In the genomic region with DNA sequence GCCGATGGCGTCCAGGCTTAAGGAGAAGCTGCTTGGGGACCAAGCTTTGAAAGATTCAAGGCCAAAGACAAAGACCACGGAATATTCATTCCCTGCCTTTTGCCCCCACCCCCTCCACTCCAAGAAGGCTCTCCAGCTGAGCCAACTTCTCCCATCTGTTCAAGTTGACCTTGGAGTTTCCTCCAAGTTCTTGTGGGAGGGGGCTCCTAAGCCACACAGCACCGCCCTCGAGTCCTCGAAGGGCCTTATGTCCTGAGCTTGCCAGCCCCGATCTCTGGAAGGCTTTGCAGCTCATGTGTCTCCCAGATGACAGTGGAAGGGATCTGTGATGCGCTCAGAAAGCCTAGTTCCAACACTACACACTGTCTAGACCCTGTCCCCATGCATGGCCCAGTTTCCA, we compare ENCODE assay signal across 20 mouse cellular contexts. TPM values are rescaled to one million over a fixed set of nuclear protein-coding genes. Genes with fewer than 3 reads are reported as not detected.
A peak's percentile ranks its signal among the peaks of the same experiment; 100 is the strongest.
DNase-seq lines count a peak whose midpoint lies in the region; TF ChIP-seq lines count a peak whose summit lies in the region.
"Had no signal": no experiment of that assay in that cellular context is flagged by ENCODE, and none has a peak within 500 bp of the region (broad histone marks: within the 10 kb centered on the region; RNA-seq: fewer than 3 reads in every experiment).

No protein-coding gene starts in this region.

- 77% methylated on average over 8 of the region's 8 CpGs for WGBS in kidney, adult 2 months

- peak; percentile 36 to 56 for DNase-seq in cerebellum, postnatal 14 days
- DNase-seq in cerebellum, adult 11 months = no peak
- no peak for DNase-seq in left cerebral cortex, adult 2 months (ENCODE audit: extremely low spot score in 1 of 2, low spot score in 2 of 2)
- DNase-seq in left cerebral cortex, postnatal 14 days (ENCODE audit: low spot score in 2 of 2) = no peak
- peak; percentile 80 for DNase-seq in R1 (ENCODE audit: low read depth, low spot score)
- peak; percentile 21 for DNase-seq in skeletal muscle tissue, adult 2 months (ENCODE audit: low read depth, low spot score)
- DNase-seq in spleen, adult 18-20 months = no peak
- no peak for DNase-seq in kidney, adult 2 months
- DNase-seq: adrenal gland, postnatal 10 days; lung, adult 2 months; lung, postnatal 36 days; right cerebral cortex, postnatal 25 days had no signal

- H3K36me3 ChIP-seq in kidney, adult 2 months (ENCODE audit: control insufficient read depth, insufficient read depth, low read length) = no peaks in the 10 kb centered on the region
- H3K36me3 ChIP-seq: embryonic facial prominence, embryonic 12.5 days; forebrain, embryonic 15.5 days; hindbrain, embryonic 12.5 days; kidney, embryonic 15.5 days; midbrain, embryonic 10.5 days had no signal

- H3K27ac ChIP-seq in left cerebral cortex, adult 2 months = 0 out of 2 replicates have a peak overlapping the region, but pooled peaks have one; percentile 13
- no peak overlapping the region for H3K27ac ChIP-seq in kidney, adult 2 months (ENCODE audit: insufficient read depth, low read depth, low read length)
- H3K27ac ChIP-seq: embryonic facial prominence, embryonic 12.5 days; heart, adult 2 months; hindbrain, embryonic 12.5 days; kidney, embryonic 15.5 days; midbrain, embryonic 10.5 days had no signal

- intact Hi-C loops in left cerebral cortex, adult 2 months (cut with DNase I) = no loop called here
- intact Hi-C loops in left cerebral cortex, postnatal 14 days (cut with DNase I) = no loop called here

- no peak overlapping the region for H3K4me3 ChIP-seq in left cerebral cortex, adult 2 months
- no peak overlapping the region for H3K4me3 ChIP-seq in kidney, adult 2 months (ENCODE audit: insufficient read depth, low read depth, low read length)
- H3K4me3 ChIP-seq: embryonic facial prominence, embryonic 12.5 days; forebrain, embryonic 15.5 days; heart, adult 2 months; hindbrain, embryonic 12.5 days; kidney, embryonic 15.5 days; midbrain, embryonic 10.5 days had no signal

- H3K27me3 ChIP-seq in kidney, adult 2 months (replicated peaks; ENCODE audit: control insufficient read depth, insufficient read depth, low read length) = no peaks in the 10 kb centered on the region
- H3K27me3 ChIP-seq: forebrain, embryonic 15.5 days; hindbrain, embryonic 12.5 days had no signal

- TF ChIP-seq POLR2A in kidney, adult 2 months (IDR thresholded peaks at IDR 0.05; ENCODE audit: low read depth, low read length) = no peak

- no peak for TF ChIP-seq CTCF in left cerebral cortex, adult 2 months (IDR thresholded peaks at IDR 0.05)
- no peak for TF ChIP-seq CTCF in kidney, adult 2 months (conservative IDR thresholded peaks at IDR 0.05; ENCODE audit: insufficient read depth, insufficient read length, low read depth, low read length)

- no peaks in the 10 kb centered on the region for H3K4me1 ChIP-seq in kidney, adult 2 months (ENCODE audit: control insufficient read depth, insufficient read depth, low read length)

RNA-seq across cellular contexts. Expression of a gene that starts 6.6 kb away (rescaled TPM):
- total RNA-seq in left cerebral cortex, adult 2 months (2021) = 100 to 1,000 TPM; 328 to 336 TPM
- 100 to 1,000 TPM; 275 to 322 TPM for total RNA-seq in left cerebral cortex, postnatal 14 days (2021)
- polyA plus RNA-seq in kidney, adult 2 months (2012; rRNA removed) = 0.08 and 0.10 TPM in 2 replicates
- total RNA-seq: CH12.LX; neutrophil, adult 5-6 weeks had no signal

RNA-seq across cellular contexts. Expression of a gene that starts 37.9 kb away (rescaled TPM):
- total RNA-seq in left cerebral cortex, adult 2 months (2021) = 1 to 10 TPM; 2.5 to 2.7 TPM
- total RNA-seq in left cerebral cortex, postnatal 14 days (2021) = 10 to 100 TPM; 11.1 to 11.6 TPM
- 12.0 and 21.3 TPM in 2 replicates for polyA plus RNA-seq in kidney, adult 2 months (2012; rRNA removed)
- total RNA-seq: CH12.LX; neutrophil, adult 5-6 weeks had no signal

RNA-seq across cellular contexts. Expression of a gene that starts 46.9 kb away (rescaled TPM):
- total RNA-seq in left cerebral cortex, adult 2 months (2021) = 10 to 100 TPM; 19.8 to 20.3 TPM
- 10 to 100 TPM; 30.5 to 32.4 TPM for total RNA-seq in left cerebral cortex, postnatal 14 days (2021)
- 13.8 and 15.4 TPM in 2 replicates for polyA plus RNA-seq in kidney, adult 2 months (2012; rRNA removed)

RNA-seq across cellular contexts. Expression of a gene that starts 57.6 kb away (rescaled TPM):
- total RNA-seq in left cerebral cortex, adult 2 months (2021) = 10 to 100 TPM; 39.1 to 43.8 TPM
- 10 to 100 TPM; 38.0 to 44.1 TPM for total RNA-seq in left cerebral cortex, postnatal 14 days (2021)
- polyA plus RNA-seq in kidney, adult 2 months (2012; rRNA removed) = 42.7 and 43.3 TPM in 2 replicates
- total RNA-seq: neutrophil, adult 5-6 weeks had no signal

Comparison
In these comparisons a context has a peak if more than half of its experiments do, and no peak if none do; other contexts are left out.
1. DNase-seq: peak in cerebellum, postnatal 14 days (2 of 2), R1 (single experiment) and skeletal muscle tissue, adult 2 months (single experiment); none in cerebellum, adult 11 months (single experiment), left cerebral cortex, adult 2 months (0 of 2), left cerebral cortex, postnatal 14 days (0 of 2), spleen, adult 18-20 months (0 of 2) and kidney, adult 2 months (single experiment).